Mouse (Mus musculus) neutrophil, adult 65 days (primary cell): ENCODE measurements around the gene Xrcc1. TPM values are rescaled to one million over a fixed set of nuclear protein-coding genes. Genes with fewer than 3 reads are reported as not detected.

Experiments
- total RNA-seq: library from RNA; stranded (reverse); gene quantifications from 2 replicates; pipeline ENCODE4 v1.2.4, GENCODE M21; 2023

The Xrcc1 gene
- 29.1 and 35.1 TPM in 2 replicates for total RNA-seq

DNA sequence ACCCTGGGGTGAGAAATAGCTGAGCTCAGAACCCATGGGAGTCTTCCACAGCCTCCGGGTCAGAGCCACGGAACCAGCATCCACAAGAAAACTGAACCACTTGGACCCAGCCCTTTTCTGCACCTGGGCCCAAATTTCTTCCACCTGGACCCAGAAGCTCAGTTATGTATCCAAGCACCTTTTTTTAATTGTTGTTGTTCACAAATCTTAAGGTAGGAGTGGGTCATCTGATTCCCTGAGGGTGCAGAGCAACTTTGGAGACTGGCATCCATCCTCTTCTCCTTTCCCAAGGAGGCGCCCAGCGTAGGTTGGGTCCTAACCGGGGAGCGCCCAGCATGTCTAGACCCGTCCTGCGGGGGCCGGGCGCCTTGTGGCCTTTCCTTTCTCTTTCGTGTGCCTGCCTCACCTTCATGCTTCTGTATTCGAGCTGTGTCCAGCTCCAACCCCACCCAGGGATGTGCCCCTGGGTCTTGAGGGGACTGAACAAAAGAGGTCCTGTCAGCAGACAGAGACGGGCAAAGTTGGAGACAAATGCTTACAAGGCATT lies at the start of gene Xrcc1, which contains the start of gene Pinlyp:
Gene Xrcc1 (plus strand): TSS at position 222 of the 547 bp plus-strand sequence.
Gene Pinlyp (minus strand): TSS at position 51 of the 547 bp plus-strand sequence.

DNA sequence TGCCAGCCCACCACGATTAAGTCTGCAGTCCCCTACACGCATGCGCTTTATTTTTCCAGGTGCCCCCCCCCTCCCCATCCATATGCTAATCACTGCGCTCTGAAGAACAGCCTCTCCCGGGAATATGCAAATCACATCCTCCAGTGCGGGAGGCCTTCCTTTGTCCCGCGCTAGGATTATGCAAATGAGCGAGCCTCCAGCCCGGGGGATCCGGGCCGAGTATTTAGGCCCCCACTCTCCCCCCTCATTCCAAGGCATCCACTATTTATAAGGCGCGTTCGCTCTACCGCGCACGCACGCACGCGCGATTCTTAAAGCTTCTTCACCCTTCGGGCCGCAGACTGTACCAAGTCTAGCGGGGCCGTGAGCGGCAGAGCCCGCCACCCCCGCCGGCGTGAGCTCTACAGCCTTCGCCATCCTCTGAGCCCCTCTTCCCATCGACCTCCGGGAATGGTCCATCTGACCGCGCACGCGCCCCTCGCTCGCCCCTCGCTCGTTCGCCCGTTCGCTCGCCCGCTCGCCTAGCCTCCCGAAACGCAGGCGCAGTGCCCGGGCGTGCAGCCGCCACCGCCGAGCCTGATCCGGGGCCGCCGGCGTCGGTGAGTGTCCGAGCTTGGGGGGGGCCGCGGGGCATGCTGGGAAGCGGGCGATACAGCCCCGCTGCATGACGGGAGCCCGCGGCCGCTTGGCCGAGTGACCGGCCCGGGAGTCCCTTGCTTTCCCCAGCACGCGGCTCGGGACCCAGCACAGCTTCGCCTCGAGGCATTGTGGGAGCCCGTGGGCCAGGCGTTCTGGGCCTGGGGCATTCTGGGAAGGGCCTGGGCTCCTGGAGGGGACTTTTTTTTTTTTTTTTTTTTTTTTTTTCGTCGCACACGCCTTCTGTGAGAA lies 39.0 kb upstream of the Xrcc1 start, which contains the start of gene Zfp428:
Gene Zfp428 (plus strand): TSS at position 169 of the 888 bp plus-strand sequence.

DNA sequence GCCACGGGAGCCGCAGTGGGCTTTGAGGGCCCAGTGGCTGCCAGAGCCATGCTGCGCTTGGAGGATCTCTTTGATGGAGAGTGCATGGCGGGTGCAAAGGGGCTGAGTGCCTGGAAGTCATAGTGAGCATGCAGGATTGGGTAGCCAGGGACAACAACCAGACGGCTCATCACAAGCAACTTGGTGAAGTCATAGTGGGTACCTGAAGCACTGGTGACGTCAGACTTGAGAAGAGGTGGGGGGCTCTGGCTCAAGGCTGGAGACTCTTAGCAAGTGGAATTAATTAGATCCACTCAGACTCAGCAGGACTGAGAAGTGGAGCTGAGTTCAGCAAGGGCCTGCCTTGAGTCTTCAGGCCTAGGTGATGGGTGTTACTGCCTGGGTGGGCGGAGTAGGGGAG lies 33.7 kb upstream of the Xrcc1 start, which contains the start of gene AC161166.1:
Gene AC161166.1 (minus strand): TSS at position 101 of the 400 bp plus-strand sequence.

DNA sequence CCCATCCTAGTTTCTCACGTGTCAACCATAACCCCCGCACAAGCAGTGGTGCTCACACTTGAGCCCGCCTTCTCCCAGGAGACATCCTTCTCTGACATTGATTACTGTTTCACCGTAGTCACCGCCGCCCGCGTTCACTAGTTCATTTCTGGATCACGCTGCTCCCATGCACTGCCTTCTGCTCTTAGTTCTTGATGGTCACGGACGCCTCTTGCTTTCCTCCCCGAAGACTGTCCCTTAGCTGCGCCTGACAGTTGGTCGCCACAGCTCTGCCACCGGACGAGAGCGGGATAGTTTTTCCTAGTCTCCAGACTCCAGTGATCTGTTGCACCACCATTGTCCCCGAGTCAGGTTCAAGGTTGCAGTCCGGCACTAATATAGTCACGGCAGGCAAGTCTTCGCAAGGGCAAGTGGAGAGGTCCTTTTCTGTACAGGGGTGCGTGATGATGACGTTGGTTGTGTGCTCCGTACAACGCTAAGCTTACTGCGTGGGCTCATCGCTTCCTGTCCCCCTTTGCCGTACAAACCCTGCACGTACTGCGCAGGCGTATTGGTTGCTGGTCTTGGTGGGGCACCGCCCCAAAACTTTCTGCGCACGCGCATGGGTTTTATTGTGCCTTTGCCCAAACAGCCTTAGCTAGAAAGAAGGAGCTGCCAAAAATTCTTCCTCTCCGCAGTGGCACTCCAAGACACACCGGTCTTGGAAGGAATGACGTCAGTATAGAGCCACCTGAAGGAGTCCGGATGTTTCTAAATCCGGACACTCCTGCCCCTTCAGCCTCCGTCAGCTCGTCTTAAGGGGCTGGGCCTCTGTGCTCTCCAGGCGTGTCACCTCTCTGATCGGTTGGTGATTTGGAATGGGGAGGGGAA lies 15.8 kb upstream of the Xrcc1 start, which contains the start of gene Irgq:
Gene Irgq (plus strand): TSS at position 628 of the 870 bp plus-strand sequence.

DNA sequence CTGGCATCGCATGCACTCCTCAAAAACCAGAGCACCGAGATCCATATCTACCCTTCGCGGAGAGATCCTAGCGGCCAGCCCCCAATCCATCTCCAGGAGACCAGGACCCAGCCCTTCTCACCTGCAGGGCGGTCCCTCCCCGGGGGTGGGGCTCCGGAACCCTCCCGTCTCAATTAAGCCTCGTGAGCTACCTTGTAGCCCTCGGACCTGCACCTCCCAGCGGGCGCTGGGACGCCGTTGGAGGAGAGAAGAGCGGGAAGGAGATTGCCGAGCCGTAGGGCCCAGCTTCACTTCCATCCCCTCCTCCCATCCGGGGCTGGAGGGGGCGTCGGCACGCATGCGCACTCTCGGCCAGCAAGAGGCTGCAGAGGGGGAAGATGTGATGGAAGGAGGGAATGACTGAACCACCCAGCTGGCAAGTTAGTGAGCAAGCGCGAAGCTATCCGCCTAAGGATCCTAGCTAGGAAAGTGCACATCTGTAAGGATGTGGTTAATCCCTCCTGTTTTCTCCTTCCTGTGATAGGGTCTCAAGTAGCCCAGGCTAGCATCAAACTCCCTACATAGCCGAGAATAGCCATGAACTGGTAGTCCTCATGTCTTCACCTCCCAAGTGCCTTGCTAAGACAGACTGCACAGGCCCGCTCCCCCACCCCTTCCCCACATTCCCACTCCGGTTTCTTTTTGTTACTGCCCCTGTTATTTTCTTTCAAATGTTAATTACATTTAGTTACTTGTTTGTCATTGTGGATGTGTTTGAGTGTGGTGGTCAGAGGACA lies 41.4 kb downstream of the Xrcc1 start, which contains the start of the genes Ethe1 and Zfp575:
Gene Ethe1 (plus strand): TSS at position 214 of the 776 bp plus-strand sequence.
Gene Zfp575 (minus strand): TSS at position 312 of the 776 bp plus-strand sequence.

DNA sequence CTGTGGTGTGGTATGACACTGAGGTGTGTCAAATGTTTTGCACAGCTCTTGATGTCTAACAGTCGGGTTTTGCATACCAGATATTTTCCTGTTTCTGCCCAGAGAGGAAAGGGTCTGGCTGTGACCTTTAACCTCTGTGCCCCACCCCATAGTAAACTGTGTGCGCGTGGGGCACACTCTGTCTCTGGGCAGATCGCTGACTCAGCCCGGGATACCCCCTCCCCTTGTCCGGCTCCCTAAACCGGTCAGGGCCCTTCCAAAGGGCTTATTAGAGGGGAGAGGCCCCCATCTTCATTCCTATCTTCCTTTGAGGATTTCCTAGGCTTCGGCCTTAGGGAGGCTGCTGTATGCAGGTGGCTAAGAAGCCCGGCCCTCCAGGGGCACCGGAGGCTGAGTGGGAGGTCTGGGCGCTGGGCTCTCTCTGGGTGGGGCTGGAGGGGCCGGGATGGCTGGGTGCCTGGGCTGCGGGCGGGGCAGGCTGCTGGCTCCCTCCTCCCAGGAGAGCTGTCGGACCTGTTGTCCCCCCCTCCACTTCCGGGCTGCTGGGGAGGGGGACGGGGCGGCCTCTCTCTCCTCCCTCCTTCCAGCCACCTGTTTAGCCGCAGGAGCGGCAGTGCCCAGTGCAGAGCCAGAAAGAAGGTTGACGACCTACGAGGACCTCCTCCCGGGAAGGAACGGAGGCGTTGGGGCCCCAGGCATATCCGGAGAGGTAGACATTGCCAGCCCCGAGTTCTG lies 64.2 kb downstream of the Xrcc1 start, which contains the start of gene Phldb3:
Gene Phldb3 (plus strand): TSS at position 620 of the 735 bp plus-strand sequence.

Other genes starting within 250 kb of the Xrcc1 start
- gene Zfp61, start 245.1 kb upstream of the Xrcc1 start, total RNA-seq, result 1.2 and 1.4 TPM in 2 replicates
- not detected in 2 replicates for gene Zfp94, start 229.6 kb upstream of the Xrcc1 start, total RNA-seq
- gene Tescl, start 212.4 kb upstream of the Xrcc1 start, total RNA-seq, result not detected in 2 replicates
- not detected in 2 replicates for gene Lypd5, start 197.1 kb upstream of the Xrcc1 start, total RNA-seq
- gene Kcnn4, start 176.0 kb upstream of the Xrcc1 start, total RNA-seq, result 18.0 and 26.6 TPM in 2 replicates
- gene Smg9, start 146.7 kb upstream of the Xrcc1 start, total RNA-seq, result 55.2 and 65.2 TPM in 2 replicates
- gene Irgc1, start 94.0 kb upstream of the Xrcc1 start, total RNA-seq, result 2.0 and 2.1 TPM in 2 replicates
- 1,192 and 1,464 TPM in 2 replicates for gene Plaur, start 83.8 kb upstream of the Xrcc1 start, total RNA-seq
- 0.29 TPM in 1 of 2 replicates, not detected in the other for gene Cadm4, start 64.3 kb upstream of the Xrcc1 start, total RNA-seq
- gene Zfp428, start 39.3 kb upstream of the Xrcc1 start, total RNA-seq, result 0.41 TPM in 1 of 2 replicates, not detected in the other
- not detected in 2 replicates for gene AC161166.1, start 33.8 kb upstream of the Xrcc1 start, total RNA-seq
- gene Irgq, start 15.6 kb upstream of the Xrcc1 start, total RNA-seq, result 4.4 and 6.3 TPM in 2 replicates
- gene Pinlyp, start 171 bp upstream of the Xrcc1 start, total RNA-seq, result not detected in 2 replicates
- gene Ethe1, start 41.3 kb downstream of the Xrcc1 start, total RNA-seq, result 57.3 and 69.3 TPM in 2 replicates
- 0.14 and 0.22 TPM in 2 replicates for gene Zfp575, start 41.4 kb downstream of the Xrcc1 start, total RNA-seq
- 5.0 and 6.5 TPM in 2 replicates for gene Phldb3, start 64.5 kb downstream of the Xrcc1 start, total RNA-seq
- not detected in 2 replicates for gene Lypd3, start 90.3 kb downstream of the Xrcc1 start, total RNA-seq
- gene Tex101, start 130.4 kb downstream of the Xrcc1 start, total RNA-seq, result not detected in 2 replicates
- gene BC049730, start 163.0 kb downstream of the Xrcc1 start, total RNA-seq, result 1.6 and 2.2 TPM in 2 replicates
- 5.8 and 13.4 TPM in 2 replicates for gene Gm4763, start 180.6 kb downstream of the Xrcc1 start, total RNA-seq
- gene Cd177, start 214.0 kb downstream of the Xrcc1 start, total RNA-seq, result 1,275 and 1,351 TPM in 2 replicates
- gene Ceacam10, start 230.9 kb downstream of the Xrcc1 start, total RNA-seq, result 69.9 and 84.9 TPM in 2 replicates